Mouse (Mus musculus) bone marrow macrophage, adult 2 months (primary cell): ENCODE data around the gene 9230102O04Rik.

Experiments used
- CTCF ChIP-seq: IDR thresholded peaks from 2 replicates; pipeline ENCODE4 v1.5.1; 2012; ENCODE audit warnings: low read depth, mild to moderate bottlenecking, low read length, moderate library complexity
- POLR2A ChIP-seq: IDR thresholded peaks from 2 replicates; pipeline ENCODE4 v1.6.1; 2012; ENCODE audit warnings: mild to moderate bottlenecking, low read depth, low read length, borderline replicate concordance

DNA sequence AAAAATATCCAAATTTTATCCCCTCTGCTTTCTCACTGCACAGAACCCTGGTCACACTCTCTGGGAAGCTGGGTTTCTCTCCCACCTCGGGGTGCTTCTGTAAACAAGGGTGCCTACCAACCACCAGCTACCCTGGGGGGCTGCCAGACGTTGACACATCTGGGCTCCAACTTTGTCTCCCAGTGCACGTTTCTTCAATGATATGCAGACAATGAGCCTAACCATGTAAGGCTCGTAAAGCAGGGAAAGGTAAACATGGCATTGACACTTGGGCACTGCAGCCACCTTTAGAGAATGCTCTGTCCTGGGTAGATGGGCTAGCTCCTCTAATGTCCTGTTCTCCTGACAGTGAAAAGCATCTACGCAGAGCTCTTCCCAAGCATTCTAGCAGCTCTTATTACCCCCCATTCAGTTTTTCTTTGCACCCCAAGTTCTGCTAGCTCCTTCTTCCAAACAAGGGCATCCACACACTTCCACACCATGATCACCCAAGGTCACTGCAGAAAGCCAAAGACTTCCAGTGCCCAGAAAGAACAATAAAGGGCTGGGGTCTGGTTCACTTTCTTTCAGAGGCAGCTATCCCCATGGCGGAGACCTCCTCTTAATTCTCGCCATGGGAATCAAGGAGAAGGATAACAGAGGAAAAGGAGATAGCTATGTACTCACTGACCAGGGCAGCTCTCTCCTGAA, 2.3 kb downstream of the 9230102O04Rik start:
- TF ChIP-seq CTCF (no peak), POLR2A (no peak)
